Mouse (Mus musculus) heart, adult 2 months (tissue): ENCODE results near the gene Phf5a.

Experiments
- CTCF ChIP-seq: fragments of 200-600 bp; IDR thresholded peaks from 2 replicates; pipeline ENCODE4 v1.8.1; 2022; ENCODE audit warnings: antibody characterized with exemption, mild to moderate bottlenecking, moderate library complexity
- EP300 ChIP-seq: fragments of 200-500 bp; IDR thresholded peaks from 2 replicates; pipeline ENCODE4 v1.6.1; 2011; ENCODE audit warnings: low read depth, low read length, control low read depth; ENCODE audit not compliant: insufficient read depth

- no peak for TF ChIP-seq EP300
- no peak for TF ChIP-seq CTCF
These were observed at the start of gene Phf5a for GRCm38 (mm10) chr15:81871604-81872261.
